8 mouse cellular contexts compared by ENCODE assay signal in the genomic region with DNA sequence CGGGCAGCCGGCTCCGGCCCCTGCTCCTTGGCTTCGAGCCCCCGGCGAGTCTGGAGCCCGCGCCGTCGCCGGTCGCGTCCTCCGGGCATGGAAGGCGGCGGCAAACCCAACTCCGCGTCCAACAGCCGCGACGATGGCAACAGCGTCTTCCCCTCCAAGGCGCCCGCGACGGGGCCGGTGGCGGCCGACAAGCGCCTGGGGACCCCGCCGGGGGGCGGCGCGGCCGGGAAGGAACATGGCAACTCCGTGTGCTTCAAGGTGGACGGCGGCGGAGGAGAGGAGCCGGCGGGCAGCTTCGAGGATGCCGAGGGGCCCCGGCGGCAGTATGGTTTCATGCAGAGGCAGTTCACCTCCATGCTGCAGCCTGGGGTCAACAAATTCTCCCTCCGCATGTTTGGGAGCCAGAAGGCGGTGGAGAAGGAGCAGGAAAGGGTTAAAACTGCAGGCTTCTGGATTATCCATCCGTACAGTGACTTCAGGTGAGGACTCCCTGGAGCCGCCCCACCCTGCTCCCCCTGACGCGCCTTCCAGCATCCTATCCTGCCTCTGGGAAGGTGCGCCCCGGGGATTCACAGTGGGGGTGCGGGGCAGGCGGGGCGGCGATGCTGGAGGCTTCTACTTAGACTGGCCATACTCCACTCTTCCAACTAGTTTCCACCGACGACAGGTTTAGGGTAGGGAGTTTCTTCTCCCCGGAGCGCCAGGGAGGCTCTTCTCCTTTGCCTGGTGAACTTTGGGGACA. TPM values are rescaled to one million over a fixed set of nuclear protein-coding genes. Genes with fewer than 3 reads are reported as not detected.
DNase-seq lines count a peak whose midpoint lies in the region; ATAC-seq and TF ChIP-seq lines count a peak whose summit lies in the region.

No protein-coding gene starts in this region.

- DNase-seq in kidney, postnatal 4 days = peak; percentile 0 to 1
- DNase-seq in kidney, postnatal 10 days = no peak
- DNase-seq in cerebellum, adult 11-12 months = peak; percentile 55
- DNase-seq in forebrain, embryonic 11.5 days (ENCODE audit: low spot score) = peak; percentile 77
- no peak for DNase-seq in MN1 (ENCODE audit: low spot score)
- no peak for DNase-seq in urinary bladder, adult 2 months (ENCODE audit: low spot score)

- peak; percentile 82 for ATAC-seq in forebrain, embryonic 11.5 days (replicated peaks; ENCODE audit: low FRiP score)
- no peak for ATAC-seq in intestine, postnatal 0 days

- H3K9ac ChIP-seq in forebrain, embryonic 11.5 days (ENCODE audit: low read length) = peak overlapping the region; percentile 35
- H3K9ac ChIP-seq in intestine, postnatal 0 days (ENCODE audit: low read depth, low read length) = no peak overlapping the region

- TF ChIP-seq CTCF in intestine, postnatal 0 days (IDR thresholded peaks at IDR 0.05; ENCODE audit: low read depth) = no peak

- H3K79me2 ChIP-seq in myocyte (ENCODE audit: control insufficient read depth, insufficient read depth) = no peaks in the 10 kb centered on the region

- no peaks in the 10 kb centered on the region for H3K9me3 ChIP-seq in forebrain, embryonic 11.5 days (ENCODE audit: control insufficient read depth, low read length)
- no peaks in the 10 kb centered on the region for H3K9me3 ChIP-seq in intestine, postnatal 0 days (ENCODE audit: control insufficient read depth)

- peak overlapping the region; percentile 56 for H3K4me3 ChIP-seq in forebrain, embryonic 11.5 days (ENCODE audit: low read depth, low read length)
- peak overlapping the region; percentile 45 for H3K4me3 ChIP-seq in intestine, postnatal 0 days (ENCODE audit: low read depth, low read length)
- no peak overlapping the region for H3K4me3 ChIP-seq in myocyte

- no peak overlapping the region for H3K27ac ChIP-seq in forebrain, embryonic 11.5 days (ENCODE audit: low read depth, low read length)
- H3K27ac ChIP-seq in intestine, postnatal 0 days (ENCODE audit: low read depth, low read length) = no peak overlapping the region

- H3K27me3 ChIP-seq in forebrain, embryonic 11.5 days (ENCODE audit: control insufficient read depth, insufficient read depth, low read length) = peaks cover 13% of the 10 kb centered on the region
- H3K27me3 ChIP-seq in intestine, postnatal 0 days (replicated peaks; ENCODE audit: control insufficient read depth, insufficient read depth, low read length) = peaks cover 19% of the 10 kb centered on the region
- H3K27me3 ChIP-seq in myocyte (ENCODE audit: control insufficient read depth, insufficient read depth, insufficient read length) = no peaks in the 10 kb centered on the region

- no peak for TF ChIP-seq POLR2A in myocyte (IDR thresholded peaks at IDR 0.05; ENCODE audit: insufficient read length, low read depth)

- no peak overlapping the region for H3ac ChIP-seq in myocyte (ENCODE audit: control insufficient read depth, insufficient read length)

- 0 out of 2 replicates have a peak, but pooled peaks cover 3% of the 10 kb centered on the region for H3K4me1 ChIP-seq in forebrain, embryonic 11.5 days (replicated peaks; ENCODE audit: control insufficient read depth, insufficient read depth, low read length)
- H3K4me1 ChIP-seq in intestine, postnatal 0 days (replicated peaks; ENCODE audit: control insufficient read depth, insufficient read depth, low read length) = no peaks in the 10 kb centered on the region

- H3K4me2 ChIP-seq in forebrain, embryonic 11.5 days (ENCODE audit: low read depth, low read length, severe bottlenecking) = peak overlapping the region; percentile 85
- peak overlapping the region; percentile 93 for H3K4me2 ChIP-seq in intestine, postnatal 0 days (replicated peaks; ENCODE audit: low read depth)
- peak overlapping the region; percentile 34 for H3K4me2 ChIP-seq in myocyte (ENCODE audit: low read depth)

- H3K36me3 ChIP-seq in forebrain, embryonic 11.5 days (ENCODE audit: control insufficient read depth, insufficient read depth, low read length) = no peaks in the 10 kb centered on the region
- H3K36me3 ChIP-seq in intestine, postnatal 0 days (ENCODE audit: control insufficient read depth, insufficient read depth) = no peaks in the 10 kb centered on the region
- H3K36me3 ChIP-seq in myocyte (ENCODE audit: control insufficient read depth, insufficient read depth) = no peaks in the 10 kb centered on the region

- 1% methylated on average over 61 of the region's 62 CpGs for WGBS in forebrain, embryonic 11.5 days
- WGBS in intestine, postnatal 0 days = 1% methylated on average over 52 of the region's 62 CpGs

TF ChIP-seq in myocyte, 11 proteins besides CTCF, POLR2A, EP300 and RAD21:
- TF ChIP-seq USF1 (IDR thresholded peaks at IDR 0.05; ENCODE audit: low read depth) = no peak

RNA-seq across cellular contexts. Expression of gene Hcn1, which starts 0.7 kb away (rescaled TPM):
- polyA plus RNA-seq in forebrain, embryonic 11.5 days (2014; fragmentation: Nextera tagmentation; extraction: Ambion mirVana) = 0.03 and 0.07 TPM in 2 replicates
- polyA plus RNA-seq in intestine, postnatal 0 days (2015; fragmentation: Nextera tagmentation; extraction: Ambion mirVana) = 0.17 and 0.26 TPM in 2 replicates
- 0.13 TPM for polyA plus RNA-seq in myocyte (2012; fragmentation: generic; extraction: Trizol)
- polyA plus RNA-seq in urinary bladder, adult 2 months (2012; rRNA removed) = 6.9 and 9.3 TPM in 2 replicates

Comparison
In these comparisons a context has a peak if more than half of its experiments do, and no peak if none do; other contexts are left out.
1. DNase-seq: peak in kidney, postnatal 4 days (2 of 2), cerebellum, adult 11-12 months (single experiment) and forebrain, embryonic 11.5 days (single experiment); none in kidney, postnatal 10 days (single experiment), MN1 (single experiment) and urinary bladder, adult 2 months (single experiment).
2. H3K4me2 ChIP-seq: peak in every context shown above with its lines; median percentile 93 in intestine, postnatal 0 days; 85 in forebrain, embryonic 11.5 days; 34 in myocyte.